Mouse (Mus musculus) bone marrow macrophage, adult 2 months (primary cell): ENCODE data around the gene Gusb.

Source experiments
- CTCF ChIP-seq: IDR thresholded peaks from 2 replicates; pipeline ENCODE4 v1.5.1; 2012; ENCODE audit warnings: low read depth, mild to moderate bottlenecking, low read length, moderate library complexity
- POLR2A ChIP-seq: IDR thresholded peaks from 2 replicates; pipeline ENCODE4 v1.6.1; 2012; ENCODE audit warnings: mild to moderate bottlenecking, low read depth, low read length, borderline replicate concordance

DNA sequence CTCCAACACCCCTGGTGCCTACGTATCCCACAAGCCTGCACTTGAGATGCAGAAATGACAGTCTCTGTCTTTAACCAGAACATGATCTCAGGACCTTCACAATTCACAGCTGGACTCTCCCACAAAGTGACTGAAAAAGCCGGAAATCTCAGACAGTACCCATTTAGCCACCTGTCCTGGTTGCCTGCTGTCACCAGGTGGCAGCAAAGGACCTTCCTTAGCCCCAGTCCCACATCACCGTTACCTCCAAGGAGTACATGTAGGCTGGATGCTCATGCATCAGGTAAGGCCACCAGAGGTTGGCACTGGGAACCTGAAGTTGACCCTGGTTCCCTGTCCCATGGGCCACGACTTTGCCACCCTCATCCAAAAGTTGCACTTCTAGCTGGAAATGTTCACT, 3.8 kb downstream of the Gusb start:
- peak; percentile 34; the same call in 1 of the 2 replicates for TF ChIP-seq CTCF
- no peak for TF ChIP-seq POLR2A
